Mouse (Mus musculus) small intestine, adult 2 months (tissue): ENCODE results near the gene Arsg.

Source experiments
- CTCF ChIP-seq: fragments of 200-500 bp; IDR thresholded peaks from 2 replicates; pipeline ENCODE4 v1.5.1; 2012; ENCODE audit warnings: low read depth, mild to moderate bottlenecking, control low read depth, inconsistent platforms, low read length, moderate library complexity, mixed read lengths; ENCODE audit not compliant: insufficient replicate concordance, insufficient read length; ENCODE audit errors: extremely low read depth
- POLR2A ChIP-seq: fragments of 200-500 bp; IDR thresholded peaks from 2 replicates; pipeline ENCODE4 v1.6.1; 2012; ENCODE audit warnings: low read depth, mild to moderate bottlenecking, control low read depth, inconsistent platforms, low read length, moderate library complexity

DNA sequence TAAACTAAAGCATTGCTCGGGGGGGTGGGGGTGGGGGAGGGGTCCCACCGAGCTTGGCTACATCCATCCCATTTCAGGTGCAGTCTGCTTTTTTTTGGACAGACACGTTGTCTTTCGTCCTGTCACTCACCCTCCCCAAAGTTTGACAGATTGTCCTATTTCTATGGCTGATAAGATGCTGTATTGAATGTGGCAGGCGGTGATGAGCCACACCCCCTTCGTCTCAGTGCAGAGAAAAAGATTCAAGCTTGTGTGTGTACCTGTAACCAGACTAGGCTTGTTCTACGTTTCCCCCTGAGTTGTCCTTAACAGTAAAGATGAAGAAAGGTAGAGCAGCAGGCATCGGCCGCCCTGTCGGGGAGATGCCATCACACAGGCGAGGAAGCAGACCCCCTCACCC lies 22.0 kb upstream of the Arsg start:
- TF ChIP-seq POLR2A, result no peak
- no peak for TF ChIP-seq CTCF
